Mouse (Mus musculus): ENCODE data around the gene Fam186a.

GRCm38 (mm10) chr15:99907041-99907440, 59.8 kb downstream of the Fam186a start:
- no peak for TF ChIP-seq CTCF (IDR thresholded peaks at IDR 0.05; ENCODE audit: insufficient read depth, low read length)
- TF ChIP-seq POLR2A (IDR thresholded peaks at IDR 0.05; ENCODE audit: borderline replicate concordance, extremely low read depth, low read depth, low read length) = no peak
